Mouse (Mus musculus): ENCODE data around the gene Znfx1.

The Znfx1 gene

GRCm38 (mm10) chr2:166995796-166996532 is 66.9 kb downstream of the Znfx1 start, which contains the start of gene Stau1:
Stau1 (minus strand) TSS chr2:166996299.
- DNase-seq (ENCODE audit: low spot score): peak; percentile 95

GRCm38 (mm10) chr2:166995021-166995795 is 67.6 kb downstream of the Znfx1 start:
- no peak for DNase-seq (ENCODE audit: low spot score)

- DNase-seq (ENCODE audit: low spot score): no peak
These were observed 70.9 kb downstream of the Znfx1 start for GRCm38 (mm10) chr2:166991945-166992344.

GRCm38 (mm10) chr2:166990861-166991260 is 72.0 kb downstream of the Znfx1 start:
- DNase-seq (ENCODE audit: low spot score): no peak

All from yolk sac, embryonic 10.5 days (tissue).